Mouse (Mus musculus) lung, postnatal 0 days (tissue): ENCODE results near the gene Olfr1200. TPM values are rescaled to one million over a fixed set of nuclear protein-coding genes. Genes with fewer than 3 reads are reported as not detected.

ENCODE experiments used
- ATAC-seq: fragments of 200-750 bp; cut with Nextera tagmentation; 2 replicates; pipeline ENCODE4 v1.8.0; 2017; ENCODE audit warnings: moderate library complexity
- DNase-seq: peaks from one replicate; pipeline ENCODE4 v3.0.0-alpha.2; 2016; ENCODE audit warnings: low spot score
- H3K27ac ChIP-seq: fragments of 300-500 bp; sonication (generic); 2 replicates; pipeline ENCODE4 v1.5.1; 2014; ENCODE audit warnings: antibody characterized with exemption, mild to moderate bottlenecking, low read length, mixed read lengths
- H3K27me3 ChIP-seq: fragments of 300-500 bp; sonication (generic); replicated peaks from 2 replicates; pipeline ENCODE4 v1.6.1; 2014; ENCODE audit warnings: low read length, mixed read lengths; ENCODE audit not compliant: insufficient read depth
- H3K36me3 ChIP-seq: fragments of 300-500 bp; sonication (generic); 2 replicates; pipeline ENCODE4 v1.6.1; 2014; ENCODE audit warnings: low read length, mixed read lengths; ENCODE audit not compliant: insufficient read depth
- H3K4me1 ChIP-seq: fragments of 300-500 bp; sonication (generic); 2 replicates; pipeline ENCODE4 v1.6.1; 2014; ENCODE audit warnings: antibody characterized with exemption, low read depth, low read length, mixed read lengths; ENCODE audit not compliant: insufficient read depth
- H3K4me2 ChIP-seq: fragments of 300-500 bp; sonication (generic); replicated peaks from 2 replicates; pipeline ENCODE4 v1.6.1; 2014; ENCODE audit warnings: low read depth, mild to moderate bottlenecking, low read length, moderate library complexity, mixed read lengths
- H3K4me3 ChIP-seq: fragments of 300-500 bp; sonication (generic); 2 replicates; pipeline ENCODE4 v1.5.1; 2014; ENCODE audit warnings: low read depth, low read length
- H3K9ac ChIP-seq: fragments of 300-500 bp; sonication (generic); replicated peaks from 2 replicates; pipeline ENCODE4 v1.6.1; 2014; ENCODE audit warnings: low read depth, mild to moderate bottlenecking
- H3K9me3 ChIP-seq: fragments of 300-500 bp; sonication (generic); 2 replicates; pipeline ENCODE4 v1.6.1; 2016; ENCODE audit warnings: low read length, mixed read lengths
- CTCF ChIP-seq: IDR thresholded peaks from 2 replicates; pipeline ENCODE4 v1.5.1; 2016; ENCODE audit warnings: antibody characterized with exemption, mild to moderate bottlenecking
- EP300 ChIP-seq: IDR thresholded peaks from 2 replicates; pipeline ENCODE4 v1.6.1; 2016; ENCODE audit warnings: antibody characterized with exemption, mild to moderate bottlenecking, control low read depth
- whole genome bisulfite sequencing: fragments of 180-500 bp; shearing (Covaris S2); extraction: QIAGEN DNeasy Blood & Tissue Kit; methylation state at CpG from one replicate; pipeline ENCODE4 v1.1.7; 2014; 5-methylcytosine and 5-hydroxymethylcytosine counted together
- polyA plus RNA-seq: library from polyadenylated mRNA; unstranded; fragments of >200 nt; fragmentation: Nextera tagmentation; extraction: Ambion mirVana; gene quantifications from 2 replicates; pipeline ENCODE4 v1.2.1, GENCODE M21; 2015

Gene Olfr1200
- polyA plus RNA-seq, result not detected in 2 replicates

DNA sequence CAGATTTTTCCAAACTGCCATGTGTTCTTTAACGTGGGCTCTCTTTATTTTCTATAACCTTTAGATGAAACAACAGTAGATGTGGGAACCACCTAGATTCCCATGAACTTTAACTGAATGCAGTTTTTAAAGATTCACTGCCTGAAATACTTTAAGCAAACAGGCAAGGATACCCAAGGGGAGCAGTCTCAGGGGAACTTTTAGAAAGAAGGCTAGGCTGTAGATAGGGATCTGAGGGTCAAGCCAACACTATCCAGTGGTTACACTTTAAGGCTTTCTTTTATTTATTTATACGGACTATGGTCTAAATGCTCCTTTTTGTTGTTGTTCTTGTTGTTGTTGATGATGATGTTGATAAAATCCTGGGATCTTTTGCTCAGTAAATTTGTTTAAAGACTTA is at the start of gene Olfr1200:
Gene Olfr1200 (minus strand): TSS at position 101 of the 400 bp plus-strand sequence.
- DNase-seq (no peak), ATAC-seq (no peak)
- H3K4me1 ChIP-seq, result no peaks in the 10 kb centered on the region
- H3K36me3 ChIP-seq, result no peaks in the 10 kb centered on the region
- TF ChIP-seq CTCF, result no peak
- no peak for TF ChIP-seq EP300
- no peak within 1 kb of the TSS for H3K27ac ChIP-seq
- no peak within 1 kb of the TSS for H3K9ac ChIP-seq
- no peaks in the 10 kb centered on the region for H3K27me3 ChIP-seq
- H3K4me3 ChIP-seq, result no peak within 1 kb of the TSS
- no peak within 1 kb of the TSS for H3K4me2 ChIP-seq
- WGBS, result 70% methylated on average over 2 of the region's 2 CpGs
- H3K9me3 ChIP-seq, result no peaks in the 10 kb centered on the region

DNA sequence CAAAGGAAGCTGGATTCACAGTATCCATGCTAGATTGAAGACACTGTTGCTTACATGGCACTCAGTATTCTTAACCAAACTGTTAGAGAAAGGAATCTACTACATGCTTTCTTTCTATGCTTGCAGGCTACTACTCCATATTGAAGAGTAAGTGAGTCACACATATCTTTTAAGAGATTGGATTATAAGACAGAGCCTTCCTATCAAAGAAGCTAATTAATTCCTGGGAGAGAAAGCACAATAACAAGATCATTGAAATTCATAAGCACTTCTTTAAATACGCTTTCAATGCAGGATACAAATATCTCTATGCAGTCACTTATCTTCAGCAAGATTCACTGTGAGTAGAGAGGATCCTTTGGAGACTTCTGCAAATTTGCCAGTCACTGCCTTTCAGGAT is 43.9 kb upstream of the Olfr1200 start, which contains the start of gene Olfr1202:
Gene Olfr1202 (plus strand): TSS at position 301 of the 400 bp plus-strand sequence.
- no peak for TF ChIP-seq EP300
- no peak for TF ChIP-seq CTCF
- no peaks in the 10 kb centered on the region for H3K9me3 ChIP-seq
- ATAC-seq (no peak), DNase-seq (no peak)
- no peaks in the 10 kb centered on the region for H3K36me3 ChIP-seq
- no peak within 1 kb of the TSS for H3K4me2 ChIP-seq
- no peak within 1 kb of the TSS for H3K9ac ChIP-seq
- 76% methylated on average over 1 of the region's 1 CpGs for WGBS
- no peak within 1 kb of the TSS for H3K4me3 ChIP-seq
- no peak within 1 kb of the TSS for H3K27ac ChIP-seq
- no peaks in the 10 kb centered on the region for H3K4me1 ChIP-seq
- H3K27me3 ChIP-seq, result no peaks in the 10 kb centered on the region

DNA sequence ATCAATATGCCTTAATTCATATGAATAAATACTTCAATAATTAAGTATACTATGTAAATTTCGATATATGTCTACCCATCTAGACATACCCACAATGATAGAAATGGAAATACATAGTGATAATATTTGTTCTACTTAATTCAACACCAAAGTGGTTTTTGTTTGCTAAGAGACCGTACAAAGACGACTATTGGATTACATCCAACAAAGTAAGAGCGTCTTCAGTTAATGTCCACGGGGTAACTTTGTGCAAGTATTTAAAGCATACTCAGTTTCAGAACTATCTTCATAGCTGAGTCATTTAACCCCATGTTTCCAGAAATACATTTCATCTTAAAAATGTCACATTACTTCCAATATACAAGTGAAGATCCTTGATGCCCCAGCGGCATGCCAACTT is 22.4 kb upstream of the Olfr1200 start, which contains the start of gene Olfr1201:
Gene Olfr1201 (plus strand): TSS at position 301 of the 400 bp plus-strand sequence.
- Histone ChIP-seq H3K36me3 (no peaks in the 10 kb centered on the region), H3K4me1 (no peaks in the 10 kb centered on the region), H3K9ac (no peak within 1 kb of the TSS), H3K4me2 (no peak within 1 kb of the TSS), H3K27ac (no peak within 1 kb of the TSS), H3K27me3 (no peaks in the 10 kb centered on the region), H3K4me3 (no peak within 1 kb of the TSS), H3K9me3 (no peaks in the 10 kb centered on the region)
- no peak for TF ChIP-seq CTCF
- TF ChIP-seq EP300, result no peak
- ATAC-seq (no peak), DNase-seq (no peak)
- WGBS, result 61% methylated on average over 6 of the region's 6 CpGs

DNA sequence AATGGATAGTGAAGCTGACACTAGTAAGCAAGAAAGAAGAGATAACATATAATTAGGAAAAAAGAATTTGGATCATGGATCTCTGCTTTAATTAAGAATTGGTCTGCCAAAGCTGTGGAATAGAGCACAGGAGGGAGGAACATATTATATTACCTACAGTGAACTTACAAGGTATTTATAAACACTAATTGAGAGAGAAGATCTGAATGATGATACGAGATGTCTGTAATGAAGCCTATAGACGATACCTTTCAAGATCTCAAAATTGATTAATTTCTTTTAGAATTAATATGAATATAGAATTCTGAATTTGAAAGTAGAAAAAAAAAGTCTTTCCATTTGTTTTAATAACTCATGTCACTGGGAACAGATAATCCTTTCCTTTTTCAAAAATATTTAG is 9.9 kb downstream of the Olfr1200 start, which contains the start of gene Olfr1199:
Gene Olfr1199 (minus strand): TSS at position 101 of the 400 bp plus-strand sequence.
- no peaks in the 10 kb centered on the region for H3K36me3 ChIP-seq
- H3K9me3 ChIP-seq, result no peaks in the 10 kb centered on the region
- H3K27me3 ChIP-seq, result no peaks in the 10 kb centered on the region
- no peak within 1 kb of the TSS for H3K27ac ChIP-seq
- TF ChIP-seq EP300 (no peak), CTCF (no peak)
- 85% methylated on average over 2 of the region's 2 CpGs for WGBS
- DNase-seq (no peak), ATAC-seq (no peak)
- H3K4me3 ChIP-seq, result no peak within 1 kb of the TSS
- H3K4me1 ChIP-seq, result no peaks in the 10 kb centered on the region
- no peak within 1 kb of the TSS for H3K9ac ChIP-seq
- H3K4me2 ChIP-seq, result no peak within 1 kb of the TSS

DNA sequence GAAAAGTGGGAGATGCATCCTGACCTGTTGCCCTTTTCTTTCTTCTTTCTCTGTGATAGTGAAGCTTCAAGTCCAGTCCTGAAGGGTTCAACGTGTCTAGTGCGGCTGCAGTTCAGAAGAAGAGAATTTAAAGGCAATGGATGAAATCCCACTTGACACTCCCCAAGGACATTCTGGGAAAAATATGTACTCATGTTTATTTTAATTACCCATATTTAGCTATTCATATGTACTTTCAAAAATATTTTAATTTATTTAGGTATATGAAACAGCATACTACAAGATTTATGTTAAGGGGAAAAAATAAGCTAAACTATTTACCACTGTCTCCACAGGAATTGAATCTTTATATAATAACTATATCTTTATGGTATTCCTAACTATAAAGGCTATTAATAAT is 19.0 kb downstream of the Olfr1200 start, which contains the start of gene Olfr1198:
Gene Olfr1198 (minus strand): TSS at position 101 of the 400 bp plus-strand sequence.
- 84% methylated on average over 2 of the region's 2 CpGs for WGBS
- Histone ChIP-seq H3K9me3 (no peaks in the 10 kb centered on the region), H3K27ac (no peak within 1 kb of the TSS), H3K36me3 (no peaks in the 10 kb centered on the region), H3K4me2 (no peak within 1 kb of the TSS), H3K9ac (no peak within 1 kb of the TSS), H3K4me1 (no peaks in the 10 kb centered on the region), H3K27me3 (no peaks in the 10 kb centered on the region), H3K4me3 (no peak within 1 kb of the TSS)
- no peak for TF ChIP-seq EP300
- TF ChIP-seq CTCF, result no peak
- no peak for DNase-seq
- ATAC-seq, result no peak

DNA sequence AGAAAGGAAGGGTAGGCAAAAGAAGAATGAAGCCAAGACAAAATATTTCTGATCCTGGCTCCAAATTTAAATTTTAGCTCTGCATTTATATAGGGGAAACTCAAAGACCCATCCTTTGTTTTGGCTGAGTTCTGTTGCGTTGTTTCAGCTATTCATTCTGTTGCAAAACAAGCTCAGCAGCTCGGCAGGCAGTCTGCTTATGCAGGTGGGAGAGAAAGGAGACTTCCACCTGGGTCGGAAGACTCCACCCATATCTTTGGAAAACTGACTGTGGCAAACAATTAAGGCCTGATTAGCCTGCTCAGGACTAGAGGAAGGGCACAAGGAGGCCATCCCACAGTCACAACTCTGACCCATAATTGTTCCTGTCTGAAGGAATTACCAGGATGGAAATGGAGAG is 26.9 kb downstream of the Olfr1200 start:
- H3K27ac ChIP-seq, result no peak overlapping the region
- no peak overlapping the region for H3K9ac ChIP-seq
- TF ChIP-seq CTCF, result no peak
- no peak for TF ChIP-seq EP300
- no peak for ATAC-seq
- H3K4me3 ChIP-seq, result no peak overlapping the region
- 67% methylated on average over 3 of the region's 3 CpGs for WGBS
- H3K36me3 ChIP-seq, result no peaks in the 10 kb centered on the region
- H3K4me2 ChIP-seq, result no peak overlapping the region
- no peak for DNase-seq
- H3K27me3 ChIP-seq, result no peaks in the 10 kb centered on the region
- no peaks in the 10 kb centered on the region for H3K4me1 ChIP-seq
- no peaks in the 10 kb centered on the region for H3K9me3 ChIP-seq

DNA sequence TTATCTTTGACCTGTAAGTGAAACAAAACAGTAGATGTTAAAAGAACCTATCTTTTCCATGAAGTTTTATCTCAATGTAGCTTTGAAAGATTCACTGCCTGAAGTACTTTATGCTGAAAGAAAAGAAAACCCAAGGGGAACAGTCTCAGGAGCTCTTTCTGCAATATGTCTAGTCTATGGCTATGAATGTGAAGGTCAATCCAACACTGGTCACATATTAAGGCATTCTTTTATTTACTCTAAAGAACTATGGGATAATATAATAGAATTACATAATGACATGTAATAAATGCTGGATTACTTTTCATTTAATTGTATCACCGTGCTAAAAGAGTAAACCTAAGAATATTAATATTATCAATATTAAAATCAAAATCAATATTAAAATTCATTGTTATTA is 38.0 kb downstream of the Olfr1200 start, which contains the start of gene Olfr1197:
Gene Olfr1197 (minus strand): TSS at position 101 of the 400 bp plus-strand sequence.
- H3K4me3 ChIP-seq, result no peak within 1 kb of the TSS
- H3K9ac ChIP-seq, result no peak within 1 kb of the TSS
- TF ChIP-seq CTCF (no peak), EP300 (no peak)
- H3K27me3 ChIP-seq, result no peaks in the 10 kb centered on the region
- no peak within 1 kb of the TSS for H3K27ac ChIP-seq
- DNase-seq, result no peak
- no peaks in the 10 kb centered on the region for H3K36me3 ChIP-seq
- 73% methylated on average over 1 of the region's 1 CpGs for WGBS
- H3K4me1 ChIP-seq, result no peaks in the 10 kb centered on the region
- no peak for ATAC-seq
- no peak within 1 kb of the TSS for H3K4me2 ChIP-seq
- no peaks in the 10 kb centered on the region for H3K9me3 ChIP-seq

Other genes starting within 250 kb of the Olfr1200 start
- not detected in 2 replicates for gene Olfr1188, start 213.6 kb downstream of the Olfr1200 start, polyA plus RNA-seq
- not detected in 2 replicates for gene Olfr1189, start 184.0 kb downstream of the Olfr1200 start, polyA plus RNA-seq
- not detected in 2 replicates for gene Olfr1191-ps1, start 129.9 kb downstream of the Olfr1200 start, polyA plus RNA-seq
- gene Olfr1192-ps1, start 122.0 kb downstream of the Olfr1200 start, polyA plus RNA-seq, result not detected in 2 replicates
- not detected in 2 replicates for gene Olfr1193, start 94.9 kb downstream of the Olfr1200 start, polyA plus RNA-seq
- gene Olfr1195, start 81.3 kb downstream of the Olfr1200 start, polyA plus RNA-seq, result not detected in 2 replicates
- gene Olfr1196, start 65.9 kb downstream of the Olfr1200 start, polyA plus RNA-seq, result not detected in 2 replicates
- not detected in 2 replicates for gene Olfr1197, start 38.1 kb downstream of the Olfr1200 start, polyA plus RNA-seq
- gene Olfr1198, start 19.1 kb downstream of the Olfr1200 start, polyA plus RNA-seq, result not detected in 2 replicates
- gene Olfr1199, start 10.0 kb downstream of the Olfr1200 start, polyA plus RNA-seq, result not detected in 2 replicates
- gene Olfr1201, start 22.5 kb upstream of the Olfr1200 start, polyA plus RNA-seq, result not detected in 2 replicates
- not detected in 2 replicates for gene Olfr1202, start 44.0 kb upstream of the Olfr1200 start, polyA plus RNA-seq
- gene Olfr1205, start 59.2 kb upstream of the Olfr1200 start, polyA plus RNA-seq, result not detected in 2 replicates
- not detected in 2 replicates for gene Olfr1204, start 78.8 kb upstream of the Olfr1200 start, polyA plus RNA-seq
- not detected in 2 replicates for gene Olfr1206, start 92.7 kb upstream of the Olfr1200 start, polyA plus RNA-seq
- not detected in 2 replicates for gene Olfr1208, start 131.8 kb upstream of the Olfr1200 start, polyA plus RNA-seq
- gene Olfr1209, start 144.7 kb upstream of the Olfr1200 start, polyA plus RNA-seq, result not detected in 2 replicates
- gene Olfr1211, start 167.6 kb upstream of the Olfr1200 start, polyA plus RNA-seq, result not detected in 2 replicates
- not detected in 2 replicates for gene Olfr1212, start 183.5 kb upstream of the Olfr1200 start, polyA plus RNA-seq
- gene Gm13762, start 209.8 kb upstream of the Olfr1200 start, polyA plus RNA-seq, result not detected in 2 replicates
- gene Olfr1214, start 222.2 kb upstream of the Olfr1200 start, polyA plus RNA-seq, result not detected in 2 replicates
- gene Olfr1215, start 236.5 kb upstream of the Olfr1200 start, polyA plus RNA-seq, result not detected in 2 replicates
- not detected in 2 replicates for gene Olfr1216, start 247.9 kb upstream of the Olfr1200 start, polyA plus RNA-seq